Mouse (Mus musculus): ENCODE results near the gene Gpa33.

Gene Gpa33

DNA sequence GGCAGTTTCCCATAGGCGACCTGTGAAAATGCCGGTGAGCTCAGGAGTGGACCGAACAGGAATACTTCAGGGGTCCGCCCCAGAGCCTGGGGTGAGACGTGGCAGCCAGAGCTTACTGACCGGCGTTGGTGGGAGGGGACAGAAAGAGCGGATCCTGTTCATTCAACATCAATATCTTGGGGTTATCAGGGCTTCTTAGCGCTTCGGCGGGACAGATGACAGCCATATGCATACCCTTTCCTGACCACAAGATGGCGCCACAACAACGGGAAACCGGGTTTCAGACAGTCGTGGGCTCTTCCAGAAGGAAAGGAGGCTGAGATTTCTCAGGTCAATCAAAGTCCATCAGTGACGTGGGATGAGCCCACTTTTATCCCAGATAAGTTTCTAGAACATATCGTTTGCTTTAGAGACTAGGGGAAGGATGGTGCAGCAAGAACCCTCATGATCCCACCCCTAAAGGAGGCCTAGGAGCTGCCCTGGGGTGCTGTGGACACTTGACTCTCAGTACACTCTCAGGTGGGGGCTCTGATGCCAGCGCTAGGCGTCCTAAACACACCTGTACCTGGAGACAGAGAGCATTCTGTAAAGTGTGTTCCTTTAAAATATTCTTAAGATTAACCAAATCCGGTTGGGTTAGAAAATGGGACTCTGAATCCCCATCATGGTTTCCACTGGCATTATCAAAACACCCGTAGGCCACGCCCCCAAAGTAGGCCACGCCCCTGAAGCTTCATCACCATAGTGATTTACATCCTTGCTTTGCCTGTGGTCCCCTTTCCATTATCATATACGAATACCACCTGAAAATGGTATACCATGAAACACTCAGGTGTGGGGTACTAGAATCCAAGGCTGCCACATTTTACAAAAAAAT lies 30.8 kb downstream of the Gpa33 start:
- in situ Hi-C loops (cut with MboI, MseI) = loop anchor here (5.0 kb wide), 2 partner anchors 156 to 201 kb away; no protein-coding TSS in a partner anchor

DNA sequence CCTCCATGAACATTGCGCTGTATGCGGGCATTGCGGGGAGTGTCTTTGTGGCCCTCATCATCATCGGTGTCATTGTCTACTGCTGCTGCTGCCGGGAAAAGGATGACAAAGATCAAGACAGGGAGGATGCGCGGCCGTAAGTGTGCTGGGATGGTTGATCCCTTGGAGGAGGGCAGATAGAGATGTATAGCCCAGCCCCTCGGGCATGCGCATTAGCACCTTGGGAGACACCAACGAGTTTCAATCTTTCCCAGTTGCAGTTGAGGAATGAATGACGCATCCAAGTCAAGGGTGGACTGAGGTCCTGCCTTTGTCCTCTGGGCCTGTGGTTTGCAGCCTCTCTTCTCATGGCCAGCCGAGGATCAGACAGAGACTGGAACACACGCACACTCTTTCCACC lies 34.5 kb downstream of the Gpa33 start:
- in situ Hi-C loops (cut with MboI, MseI) = loop anchor here (5.0 kb wide), 2 partner anchors 153 to 198 kb away; no protein-coding TSS in a partner anchor

DNA sequence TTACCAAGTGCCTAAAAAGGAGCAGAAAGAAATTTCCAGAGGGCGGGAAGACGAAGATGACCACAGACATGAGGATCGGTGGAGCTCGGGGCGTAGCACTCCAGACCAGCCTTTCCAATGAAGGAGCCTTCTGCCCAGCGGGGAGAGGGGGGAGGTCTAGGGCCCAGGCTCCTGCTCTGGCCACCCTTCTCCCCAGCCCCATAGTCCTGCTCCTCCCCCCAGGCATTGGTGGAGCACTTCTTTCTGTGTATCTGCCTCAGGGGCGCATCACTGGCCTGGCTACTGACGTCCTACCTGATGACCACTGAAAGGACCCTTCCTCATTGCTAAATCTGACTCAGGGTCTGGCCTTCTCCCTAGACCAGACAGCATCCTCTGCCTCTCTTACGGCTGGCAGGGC lies 35.1 kb downstream of the Gpa33 start:
- in situ Hi-C loops (cut with MboI, MseI) = no loop called here

DNA sequence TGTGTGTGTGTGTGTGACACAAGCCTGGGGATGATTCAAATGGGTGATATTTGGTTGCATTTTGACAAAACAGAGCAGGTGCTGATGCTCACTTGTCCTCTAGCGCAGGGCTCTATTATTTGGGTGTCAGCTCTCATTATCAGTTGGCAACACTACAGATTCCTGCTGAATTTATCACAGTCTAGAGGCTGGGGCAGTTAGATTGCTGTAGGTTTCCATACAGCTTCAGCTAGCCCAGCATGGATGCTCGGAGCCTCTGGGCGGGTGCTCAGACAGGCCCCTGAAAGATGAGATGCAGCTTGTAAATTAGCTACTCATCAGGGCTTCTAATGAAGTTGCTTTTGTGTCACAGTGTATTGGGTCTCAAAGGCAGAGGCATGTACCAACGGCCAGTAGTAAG lies 37.4 kb downstream of the Gpa33 start:
- in situ Hi-C loops (cut with MboI, MseI) = no loop called here

DNA sequence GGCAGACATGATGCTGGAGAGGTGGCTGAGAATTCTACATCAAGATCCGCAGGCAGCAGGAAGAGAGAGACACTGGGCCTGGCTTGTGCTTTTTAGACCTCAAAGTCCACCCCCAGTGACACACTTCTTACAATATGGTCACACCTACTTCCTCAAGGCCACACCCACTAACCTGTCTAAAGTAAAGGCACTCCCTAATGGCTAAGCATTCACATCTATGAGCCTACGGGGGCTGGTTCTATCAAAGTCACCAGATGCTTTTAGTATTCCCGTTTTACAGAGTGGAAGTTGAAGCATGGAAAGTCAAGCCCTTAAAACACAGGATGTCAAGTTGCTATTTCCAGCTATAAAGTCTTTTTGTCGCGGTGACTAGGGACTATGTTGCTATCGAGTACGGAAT lies 38.0 kb downstream of the Gpa33 start:
- in situ Hi-C loops (cut with MboI, MseI) = no loop called here

DNA sequence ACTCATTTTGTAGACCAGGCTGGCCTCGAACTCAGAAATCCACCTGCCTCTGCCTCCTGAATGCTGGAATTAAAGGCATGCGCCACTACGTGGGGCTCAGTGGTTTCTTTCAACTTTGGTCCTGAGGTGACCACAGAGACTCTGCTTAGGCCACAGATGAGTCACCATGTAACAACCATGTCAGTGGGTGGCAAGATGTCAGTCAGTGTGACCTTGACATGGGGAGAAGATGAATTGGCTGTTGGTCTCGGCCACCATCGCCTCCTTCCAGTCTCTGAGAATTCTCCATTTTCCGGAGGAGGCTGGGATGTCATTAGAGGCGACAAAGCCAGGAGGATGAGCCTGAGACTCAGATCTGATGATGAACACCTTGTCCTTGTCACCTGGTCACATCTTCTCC lies 39.7 kb downstream of the Gpa33 start:
- in situ Hi-C loops (cut with MboI, MseI) = no loop called here

DNA sequence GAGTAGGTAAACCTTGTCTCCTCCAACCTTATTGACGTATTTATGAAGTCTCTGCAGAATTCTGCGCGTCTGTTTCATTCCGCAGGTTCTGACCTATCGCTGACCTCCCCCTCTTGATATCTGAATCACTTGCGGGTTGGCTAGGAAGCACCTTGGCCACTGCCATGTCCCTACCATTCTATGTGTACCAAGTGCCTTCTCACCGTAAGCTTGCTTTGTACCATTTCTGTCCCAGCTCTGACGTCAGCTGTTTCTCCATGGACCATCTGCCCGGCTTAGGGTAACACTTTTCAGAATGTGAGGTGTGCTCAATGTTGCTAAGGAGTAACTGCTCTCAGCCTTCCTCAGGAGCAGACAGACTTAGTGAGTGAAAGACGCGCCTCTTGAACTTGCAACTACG lies 40.8 kb downstream of the Gpa33 start:
- in situ Hi-C loops (cut with MboI, MseI) = no loop called here

DNA sequence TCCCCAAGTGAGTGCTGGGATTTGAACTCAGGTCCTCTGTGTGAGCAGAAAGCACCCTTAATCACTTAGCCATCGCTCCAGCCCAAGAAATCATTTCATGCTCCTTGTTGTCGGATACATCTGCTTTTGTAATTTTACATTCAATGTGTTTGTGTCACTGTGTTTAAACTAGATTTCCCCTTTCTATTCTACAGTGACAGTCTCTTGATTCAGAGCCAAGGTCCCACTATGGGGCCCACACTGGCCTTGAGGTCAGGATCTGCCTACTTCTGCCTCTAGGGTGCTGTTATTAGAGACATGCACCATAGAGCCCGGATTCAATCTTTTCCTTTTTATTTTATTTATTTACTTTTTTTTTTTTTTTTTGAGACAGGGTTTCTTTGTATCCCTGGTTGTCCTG lies 43.0 kb downstream of the Gpa33 start:
- in situ Hi-C loops (cut with MboI, MseI) = no loop called here

DNA sequence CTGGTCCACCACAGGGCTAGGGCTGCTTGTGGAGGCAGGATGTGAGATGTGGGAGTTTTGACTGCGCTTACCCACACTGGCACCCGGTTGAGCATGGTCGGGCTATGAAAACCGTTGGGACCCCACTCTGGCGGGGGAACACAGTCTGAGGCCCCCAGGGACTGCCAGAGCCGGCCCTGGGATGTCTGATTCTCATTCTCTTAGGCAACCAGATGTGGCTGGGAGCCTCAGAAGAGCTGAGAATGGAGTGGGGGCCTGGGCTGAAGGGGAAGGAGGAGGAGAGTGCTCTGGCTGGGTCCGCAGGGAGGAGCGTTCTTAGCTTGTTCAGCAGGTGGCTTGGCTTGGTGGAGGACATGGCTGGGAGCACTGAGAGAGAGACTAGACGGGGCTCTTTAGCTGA lies 43.6 kb downstream of the Gpa33 start:
- in situ Hi-C loops (cut with MboI, MseI) = no loop called here

DNA sequence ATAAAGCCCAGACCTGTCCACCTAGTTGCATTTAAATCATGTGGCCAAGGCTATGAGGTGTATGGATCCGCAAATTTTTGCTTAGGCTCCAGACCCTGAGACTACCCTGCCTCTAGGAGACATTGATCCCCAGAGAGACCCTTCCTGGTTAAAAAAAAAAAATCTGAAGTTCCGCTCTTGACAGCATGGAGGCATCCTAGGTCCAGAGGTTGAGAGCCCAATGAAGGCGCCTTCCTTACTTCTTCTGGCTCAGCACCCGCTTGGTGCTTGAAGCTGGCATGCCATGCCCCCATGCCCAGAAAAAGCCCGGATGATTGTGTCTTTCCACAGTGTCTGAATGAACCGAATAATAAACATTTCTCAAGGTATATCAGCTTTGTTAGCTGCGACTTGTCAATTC lies 51.5 kb downstream of the Gpa33 start:
- in situ Hi-C loops (cut with MboI, MseI) = no loop called here

DNA sequence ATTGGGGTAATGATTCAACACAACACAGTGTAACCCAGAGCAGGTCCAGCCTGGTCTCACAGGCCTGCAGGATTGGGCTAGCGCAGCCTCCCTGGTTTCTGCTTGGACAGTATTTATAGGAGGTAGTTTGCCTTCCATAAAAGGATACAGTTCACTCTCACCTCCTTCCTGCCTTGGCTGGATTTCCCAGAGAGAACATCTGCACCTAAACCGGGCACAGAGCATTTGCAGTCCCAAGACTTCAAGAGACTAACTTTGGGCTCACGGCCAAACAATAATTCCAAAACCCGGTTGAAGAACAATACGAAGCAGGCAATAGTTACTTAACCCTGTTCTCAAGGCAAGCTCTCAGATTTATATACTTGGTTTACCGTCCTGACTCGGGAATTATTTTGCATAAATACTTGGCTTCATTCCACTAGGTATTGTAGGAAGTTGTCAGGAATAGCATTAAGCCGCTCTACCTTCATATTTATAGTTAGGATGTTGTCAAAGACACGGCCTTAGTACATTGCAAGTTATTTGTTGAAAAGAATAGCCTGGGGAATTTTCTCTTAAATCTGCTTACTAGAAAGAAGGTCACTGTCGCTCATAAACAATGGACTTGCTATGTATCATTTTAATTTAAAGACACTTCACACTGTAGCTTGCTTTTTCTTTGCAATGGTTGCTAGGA lies 53.1 kb downstream of the Gpa33 start:
- in situ Hi-C loops (cut with MboI, MseI) = no loop called here

DNA sequence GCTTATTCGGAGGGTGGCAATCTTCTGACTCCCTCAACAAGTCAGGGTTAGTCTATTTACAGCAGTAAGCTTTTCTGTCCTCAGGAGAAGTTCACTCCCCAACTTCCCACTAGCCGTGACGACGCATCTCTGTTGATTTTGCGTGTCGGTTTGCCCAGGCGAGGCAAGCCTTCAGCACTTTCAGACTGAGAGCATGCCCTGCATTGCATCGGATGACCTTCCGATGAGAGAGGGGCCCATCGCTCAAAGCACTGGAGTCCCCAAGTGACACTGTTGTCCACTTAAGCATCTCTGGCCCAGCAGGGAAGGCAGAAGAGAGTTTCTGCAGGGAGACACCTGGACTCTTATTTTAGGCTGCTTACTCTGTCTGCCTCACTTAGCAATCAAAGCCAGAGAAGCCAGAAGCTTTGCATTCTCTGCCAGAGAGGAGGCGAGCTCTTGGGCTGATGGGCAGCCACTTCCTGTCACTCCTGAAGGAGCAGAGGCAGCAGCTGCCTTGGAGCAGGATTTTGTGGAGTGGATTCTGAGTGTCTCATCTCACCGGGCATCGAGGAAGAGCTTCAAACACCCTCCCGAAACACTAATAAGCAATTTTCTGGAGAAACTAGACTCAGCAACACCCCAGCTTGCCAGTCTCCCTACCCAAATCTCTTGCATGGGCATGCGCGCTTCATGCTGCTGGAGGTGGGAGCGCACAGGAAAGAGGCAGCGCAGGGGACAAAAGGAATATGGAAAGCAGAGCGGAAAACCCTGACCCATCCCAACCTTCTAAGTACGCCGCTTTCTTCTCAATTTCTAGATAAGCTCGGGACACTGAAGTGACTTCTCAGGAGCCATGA lies 54.6 kb downstream of the Gpa33 start:
- in situ Hi-C loops (cut with MboI, MseI) = no loop called here

DNA sequence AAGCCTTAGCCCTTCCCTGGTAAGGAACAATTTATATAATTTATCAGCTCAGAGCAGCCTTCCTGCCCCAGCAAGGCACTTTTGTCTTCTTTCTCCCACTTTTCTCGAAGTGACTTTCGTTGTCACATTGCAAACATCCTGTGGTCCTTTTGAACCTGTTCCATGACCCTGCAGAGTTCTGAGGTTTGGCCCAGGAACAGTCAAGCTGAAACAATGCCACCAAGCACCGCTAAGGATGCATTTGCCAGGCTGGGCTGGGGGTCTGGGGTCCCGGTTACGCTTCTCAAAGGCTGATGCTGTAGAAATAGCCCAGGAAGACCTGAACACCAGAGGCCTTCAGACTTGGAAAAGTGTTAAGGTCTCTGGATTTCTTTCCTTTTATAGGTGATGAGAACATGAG lies 55.3 kb downstream of the Gpa33 start:
- in situ Hi-C loops (cut with MboI, MseI) = no loop called here

DNA sequence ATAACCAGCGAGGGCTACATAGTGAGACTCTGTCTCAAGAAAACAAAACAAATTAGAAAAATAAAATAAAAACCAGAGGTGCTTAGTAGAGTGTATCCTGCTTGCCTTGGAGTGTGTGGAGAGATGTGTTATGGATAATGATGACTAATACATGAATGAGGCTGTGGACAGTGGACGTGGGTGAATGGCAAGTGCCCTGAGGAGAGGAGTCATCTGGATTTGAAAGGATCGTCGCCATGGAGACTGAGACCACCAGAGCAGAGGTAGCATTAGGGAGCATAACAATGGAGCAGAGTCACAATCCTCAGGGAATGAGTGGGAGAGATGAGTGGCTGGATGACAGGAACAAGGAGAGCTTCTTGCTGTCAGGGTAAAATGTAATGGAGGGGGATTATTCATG lies 59.8 kb downstream of the Gpa33 start:
- in situ Hi-C loops (cut with MboI, MseI) = no loop called here

DNA sequence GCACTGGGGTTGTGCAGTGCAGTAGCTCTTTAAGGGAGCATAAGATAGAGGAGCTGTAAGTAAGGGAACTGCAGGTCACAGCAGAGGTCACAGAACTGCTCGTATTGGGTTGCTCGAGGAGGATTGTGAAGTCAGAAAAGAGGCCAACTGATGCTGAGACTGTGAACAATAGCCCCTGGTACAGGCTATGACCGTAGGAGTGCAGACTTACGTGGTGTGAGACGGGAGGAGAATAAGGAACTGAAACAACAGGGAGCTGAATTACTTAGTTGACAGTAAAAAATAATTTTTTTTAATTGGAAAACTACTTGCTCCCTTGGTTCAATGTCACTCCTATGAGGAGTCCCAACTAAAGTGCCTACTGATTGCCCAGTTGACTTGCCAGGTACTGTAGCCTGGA lies 74.1 kb downstream of the Gpa33 start:
- in situ Hi-C loops (cut with MboI, MseI) = no loop called here

DNA sequence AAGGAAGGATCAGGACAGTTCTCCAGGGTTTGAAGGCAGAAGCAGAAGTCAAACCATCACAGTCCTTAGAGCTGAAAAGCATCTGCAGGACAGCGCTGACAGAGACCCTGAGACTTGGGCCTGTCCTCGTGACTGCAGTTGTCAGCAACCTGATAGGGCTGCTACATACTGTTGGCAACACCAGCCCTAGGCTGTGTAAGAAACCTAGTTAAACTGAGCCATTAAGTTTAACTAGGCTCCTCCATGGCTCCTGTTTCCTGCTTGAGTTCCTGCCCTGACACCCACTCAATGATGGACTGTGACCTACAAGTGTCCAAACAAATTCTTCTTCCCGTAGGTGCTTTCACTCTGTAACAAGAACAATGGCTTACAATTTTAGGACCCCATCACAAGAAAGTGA lies 75.1 kb downstream of the Gpa33 start:
- in situ Hi-C loops (cut with MboI, MseI) = no loop called here

DNA sequence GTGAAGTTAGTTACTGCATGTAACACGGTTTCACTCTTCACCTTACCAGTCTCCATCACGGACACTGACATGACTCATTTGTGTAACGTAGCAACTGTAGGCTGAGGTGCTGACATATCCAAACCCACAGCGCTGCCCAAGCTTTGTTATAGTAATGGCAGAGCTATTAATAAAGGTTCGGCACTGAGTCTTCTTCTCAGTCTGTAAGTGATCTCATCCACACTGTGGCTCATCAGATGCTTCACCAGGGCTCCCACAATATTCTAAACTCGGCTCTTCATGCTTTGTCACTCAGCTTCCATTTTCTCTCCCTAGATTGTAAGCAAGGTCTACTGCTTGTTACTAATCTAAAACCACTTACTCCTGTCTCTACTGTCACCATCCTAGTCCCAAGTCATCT lies 79.3 kb downstream of the Gpa33 start:
- in situ Hi-C loops (cut with MboI, MseI) = no loop called here

DNA sequence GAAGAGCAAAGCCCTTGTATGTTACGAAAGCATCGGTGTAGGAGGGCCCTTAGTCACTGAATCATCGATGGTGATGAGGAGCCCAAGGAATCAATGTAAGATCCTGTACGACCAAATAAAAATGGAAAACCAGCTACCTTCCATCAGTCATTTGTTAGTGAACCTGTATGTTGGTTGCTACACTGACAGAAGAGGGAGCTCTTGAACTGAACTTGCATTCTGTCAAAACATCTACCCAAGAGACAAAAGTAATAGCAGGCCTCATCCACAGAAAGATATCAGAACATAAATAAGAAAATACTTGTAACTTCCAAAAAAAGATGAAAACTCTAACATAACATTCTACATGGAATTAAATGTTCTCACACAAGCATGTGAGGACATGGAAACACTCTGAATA lies 84.1 kb downstream of the Gpa33 start:
- in situ Hi-C loops (cut with MboI, MseI) = no loop called here
